Mouse (Mus musculus) liver, adult 2 months (tissue): ENCODE results near the gene Nol4l.

Source experiments
- CTCF ChIP-seq: fragments of 200-500 bp; IDR thresholded peaks from 2 replicates; pipeline ENCODE4 v1.5.1; 2011; ENCODE audit warnings: low read depth, low read length, control low read depth
- POLR2A ChIP-seq: fragments of 200-500 bp; IDR thresholded peaks from 2 replicates; pipeline ENCODE4 v1.6.1; 2011; ENCODE audit warnings: low read length, control low read depth; ENCODE audit not compliant: insufficient read depth; ENCODE audit errors: extremely low read depth

GRCm38 (mm10) chr2:153404882-153405281 lies 124.9 kb downstream of the Nol4l start:
- TF ChIP-seq CTCF (no peak), POLR2A (no peak)
